Mouse (Mus musculus) urinary bladder, adult 18-20 months (tissue): ENCODE data around the gene Otud7a.

ENCODE experiments used
- DNase-seq, 2 experiments: peaks; one replicate each; pipeline ENCODE4 v3.0.0; 2022; ENCODE audit warnings: low spot score in 2 of 2, mixed read lengths in 2 of 2

Gene Otud7a

GRCm38 (mm10) chr7:63444484-63445345, at the start of gene Otud7a:
Gene Otud7a (plus strand): TSS chr7:63444751.
- peak in 1 of 2 experiments; percentile 12 for DNase-seq

- DNase-seq = no peak
These were observed 38.6 kb upstream of the Otud7a start for GRCm38 (mm10) chr7:63405988-63406387.

- DNase-seq = no peak
These were observed 772 bp downstream of the Otud7a start for GRCm38 (mm10) chr7:63445346-63445700.

GRCm38 (mm10) chr7:63446951-63447350, 2.4 kb downstream of the Otud7a start:
- no peak for DNase-seq

GRCm38 (mm10) chr7:63455228-63455627, 10.7 kb downstream of the Otud7a start:
- no peak for DNase-seq

- DNase-seq = no peak
These were observed 17.7 kb downstream of the Otud7a start for GRCm38 (mm10) chr7:63462234-63462633.

- DNase-seq = no peak
These were observed 18.1 kb downstream of the Otud7a start for GRCm38 (mm10) chr7:63462684-63463083.

- no peak for DNase-seq
These were observed 22.2 kb downstream of the Otud7a start for GRCm38 (mm10) chr7:63466729-63467128.

GRCm38 (mm10) chr7:63468258-63468657, 23.7 kb downstream of the Otud7a start:
- no peak for DNase-seq

- DNase-seq = no peak
These were observed 38.5 kb downstream of the Otud7a start for GRCm38 (mm10) chr7:63483091-63483490.

- DNase-seq = no peak
These were observed 52.5 kb downstream of the Otud7a start for GRCm38 (mm10) chr7:63497051-63497547.

- no peak for DNase-seq
These were observed 59.7 kb downstream of the Otud7a start for GRCm38 (mm10) chr7:63504202-63504601.

GRCm38 (mm10) chr7:63508079-63508478, 63.5 kb downstream of the Otud7a start:
- DNase-seq = no peak

- DNase-seq = no peak
These were observed 65.3 kb downstream of the Otud7a start for GRCm38 (mm10) chr7:63509825-63510224.

GRCm38 (mm10) chr7:63511458-63511857, 66.9 kb downstream of the Otud7a start:
- DNase-seq = no peak

GRCm38 (mm10) chr7:63512561-63512960, 68.0 kb downstream of the Otud7a start:
- DNase-seq = no peak

GRCm38 (mm10) chr7:63516141-63516895, 71.8 kb downstream of the Otud7a start:
- DNase-seq = no peak

- no peak for DNase-seq
These were observed 75.7 kb downstream of the Otud7a start for GRCm38 (mm10) chr7:63520299-63520698.

- no peak for DNase-seq
These were observed 77.9 kb downstream of the Otud7a start for GRCm38 (mm10) chr7:63522403-63522802.

- no peak for DNase-seq
These were observed 78.5 kb downstream of the Otud7a start for GRCm38 (mm10) chr7:63523051-63523450.

GRCm38 (mm10) chr7:63540293-63540692, 95.7 kb downstream of the Otud7a start:
- no peak for DNase-seq

- no peak for DNase-seq
These were observed 109.9 kb downstream of the Otud7a start for GRCm38 (mm10) chr7:63554457-63554856.

- no peak for DNase-seq
These were observed 111.8 kb downstream of the Otud7a start for GRCm38 (mm10) chr7:63556324-63556723.
